Mouse (Mus musculus) liver, embryonic 16.5 days (tissue): ENCODE measurements around the gene Ankrd12. TPM values are rescaled to one million over a fixed set of nuclear protein-coding genes. Genes with fewer than 3 reads are reported as not detected.

Source experiments
- ATAC-seq: fragments of 200-750 bp; cut with Nextera tagmentation; 2 replicates; pipeline ENCODE4 v1.8.0; 2017; ENCODE audit warnings: low read depth, mild to moderate bottlenecking, moderate number of reproducible peaks, moderate library complexity
- H3K27ac ChIP-seq: fragments of 300-500 bp; sonication (generic); 2 replicates; pipeline ENCODE4 v1.5.1; 2014; ENCODE audit warnings: mild to moderate bottlenecking, low read length
- H3K27me3 ChIP-seq: fragments of 300-500 bp; sonication (generic); 2 replicates; pipeline ENCODE4 v1.6.1; 2014; ENCODE audit warnings: low read depth, low read length, mixed read lengths; ENCODE audit not compliant: control insufficient read depth, insufficient read depth
- H3K36me3 ChIP-seq: fragments of 300-500 bp; sonication (generic); 2 replicates; pipeline ENCODE4 v1.6.1; 2014; ENCODE audit warnings: mild to moderate bottlenecking; ENCODE audit not compliant: control insufficient read depth, insufficient read depth
- H3K4me1 ChIP-seq: fragments of 300-500 bp; sonication (generic); 2 replicates; pipeline ENCODE4 v1.6.1; 2014; ENCODE audit warnings: low read depth, low read length, mixed read lengths; ENCODE audit not compliant: control insufficient read depth
- H3K4me2 ChIP-seq: fragments of 300-500 bp; sonication (generic); 2 replicates; pipeline ENCODE4 v1.6.1; 2014; ENCODE audit warnings: low read depth, low read length, mixed read lengths
- H3K4me3 ChIP-seq: fragments of 300-500 bp; sonication (generic); 2 replicates; pipeline ENCODE4 v1.5.1; 2014; ENCODE audit warnings: low read depth, mild to moderate bottlenecking, low read length
- H3K9ac ChIP-seq: fragments of 300-500 bp; sonication (generic); 2 replicates; pipeline ENCODE4 v1.6.1; 2014; ENCODE audit warnings: low read depth, low read length
- H3K9me3 ChIP-seq: fragments of 300-500 bp; sonication (generic); replicated peaks from 2 replicates; pipeline ENCODE4 v1.6.1; 2016; ENCODE audit warnings: low read length; ENCODE audit not compliant: control insufficient read depth
- WGBS: fragments of 180-500 bp; shearing (Covaris S2); extraction: QIAGEN DNeasy Blood & Tissue Kit; methylation state at CpG from one replicate; pipeline ENCODE4 v1.1.7; 2014; ENCODE audit not compliant: insufficient replicate concordance; 5-methylcytosine and 5-hydroxymethylcytosine counted together
- polyA plus RNA-seq: library from polyadenylated mRNA; unstranded; fragments of >200 nt; fragmentation: Nextera tagmentation; extraction: Ambion mirVana; gene quantifications from 2 replicates; pipeline ENCODE4 v1.2.1, GENCODE M21; 2015

Gene Ankrd12
- polyA plus RNA-seq, 1 experiment from 2014 or later = 9.1 TPM

DNA sequence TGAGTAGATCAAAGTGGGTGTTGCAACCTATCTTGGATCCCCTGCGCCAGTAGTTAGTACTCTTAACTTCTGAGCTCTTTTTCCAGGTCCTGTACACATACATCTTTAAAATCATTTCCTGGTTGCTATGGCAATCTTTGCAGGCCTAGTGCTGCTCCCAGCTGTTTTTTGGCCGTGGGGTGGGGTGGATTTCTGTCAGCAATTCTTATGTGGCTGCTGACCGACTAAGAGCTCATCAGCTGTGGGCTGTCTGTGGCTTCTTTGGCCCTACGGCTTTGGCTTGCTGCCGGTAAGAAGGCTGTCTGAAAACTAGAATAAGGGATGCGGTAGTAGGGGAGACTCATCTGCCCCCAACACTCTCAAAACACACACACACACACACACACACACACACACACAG lies 33.9 kb upstream of the Ankrd12 start:
- Histone ChIP-seq H3K4me1 (peaks cover 20% of the 10 kb centered on the region), H3K4me3 (peak overlapping the region; percentile 93), H3K9ac (peak overlapping the region; percentile 80), H3K36me3 (peaks cover 7% of the 10 kb centered on the region), H3K27ac (peak overlapping the region; percentile 60), H3K4me2 (peak overlapping the region; percentile 75), H3K9me3 (no peaks in the 10 kb centered on the region), H3K27me3 (no peaks in the 10 kb centered on the region)
- 23% methylated on average over 6 of the region's 6 CpGs for WGBS
- ATAC-seq = no peak

- H3K27ac ChIP-seq = no peak overlapping the region
- WGBS = 67% methylated on average over 4 of the region's 4 CpGs
- ATAC-seq = no peak
These were observed 31.3 kb upstream of the Ankrd12 start for GRCm38 (mm10) chr17:66108198-66108597.

GRCm38 (mm10) chr17:66107466-66107865 lies 30.6 kb upstream of the Ankrd12 start:
- ATAC-seq = no peak
- WGBS = 64% methylated on average over 8 of the region's 8 CpGs
- Histone ChIP-seq H3K9ac (no peak overlapping the region), H3K4me1 (peaks cover 19% of the 10 kb centered on the region), H3K27me3 (no peaks in the 10 kb centered on the region), H3K9me3 (no peaks in the 10 kb centered on the region), H3K36me3 (no peaks in the 10 kb centered on the region), H3K4me2 (no peak overlapping the region), H3K4me3 (no peak overlapping the region), H3K27ac (no peak overlapping the region; the same call in 1 of the 2 replicates)

More at GRCm38 (mm10) chr17:66108198-66108597, 31.3 kb upstream of the Ankrd12 start:
- no peak overlapping the region for H3K9ac ChIP-seq
- H3K4me3 ChIP-seq = no peak overlapping the region
- H3K4me1 ChIP-seq = peaks cover 20% of the 10 kb centered on the region
- H3K4me2 ChIP-seq = no peak overlapping the region
- H3K9me3 ChIP-seq = no peaks in the 10 kb centered on the region
- H3K27me3 ChIP-seq = no peaks in the 10 kb centered on the region
- no peaks in the 10 kb centered on the region for H3K36me3 ChIP-seq

- Histone ChIP-seq H3K27me3 (no peaks in the 10 kb centered on the region), H3K27ac (no peak overlapping the region), H3K4me2 (no peak overlapping the region), H3K4me1 (peaks cover 14% of the 10 kb centered on the region), H3K9ac (no peak overlapping the region), H3K4me3 (no peak overlapping the region), H3K36me3 (no peaks in the 10 kb centered on the region), H3K9me3 (no peaks in the 10 kb centered on the region)
- no peak for ATAC-seq
- 41% methylated on average over 10 of the region's 10 CpGs for WGBS
These were observed 29.8 kb upstream of the Ankrd12 start for GRCm38 (mm10) chr17:66106601-66107267.

DNA sequence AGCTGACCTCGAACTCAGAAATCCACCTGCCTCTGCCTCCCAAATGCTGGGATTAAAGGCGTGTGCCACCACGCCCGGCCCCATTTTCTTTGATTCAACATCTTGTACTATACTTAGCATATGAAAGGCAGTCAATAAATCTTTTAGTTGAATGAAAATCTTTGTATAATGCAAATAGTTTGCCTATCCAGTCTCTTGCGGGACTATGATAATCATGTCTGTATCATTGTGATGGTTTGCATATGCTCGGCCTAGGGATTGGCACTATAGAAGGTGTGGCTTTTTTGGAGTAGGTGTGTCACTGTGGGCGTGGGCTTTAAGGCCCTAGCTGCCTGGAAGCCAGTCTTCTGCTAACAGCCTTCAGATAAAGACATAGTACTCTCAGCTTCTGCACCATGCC lies 27.2 kb upstream of the Ankrd12 start:
- Histone ChIP-seq H3K4me1 (peaks cover 13% of the 10 kb centered on the region), H3K9me3 (no peaks in the 10 kb centered on the region), H3K27ac (no peak overlapping the region), H3K9ac (no peak overlapping the region), H3K27me3 (no peaks in the 10 kb centered on the region), H3K4me2 (no peak overlapping the region), H3K4me3 (no peak overlapping the region), H3K36me3 (no peaks in the 10 kb centered on the region)
- 71% methylated on average over 7 of the region's 7 CpGs for WGBS
- ATAC-seq = no peak

DNA sequence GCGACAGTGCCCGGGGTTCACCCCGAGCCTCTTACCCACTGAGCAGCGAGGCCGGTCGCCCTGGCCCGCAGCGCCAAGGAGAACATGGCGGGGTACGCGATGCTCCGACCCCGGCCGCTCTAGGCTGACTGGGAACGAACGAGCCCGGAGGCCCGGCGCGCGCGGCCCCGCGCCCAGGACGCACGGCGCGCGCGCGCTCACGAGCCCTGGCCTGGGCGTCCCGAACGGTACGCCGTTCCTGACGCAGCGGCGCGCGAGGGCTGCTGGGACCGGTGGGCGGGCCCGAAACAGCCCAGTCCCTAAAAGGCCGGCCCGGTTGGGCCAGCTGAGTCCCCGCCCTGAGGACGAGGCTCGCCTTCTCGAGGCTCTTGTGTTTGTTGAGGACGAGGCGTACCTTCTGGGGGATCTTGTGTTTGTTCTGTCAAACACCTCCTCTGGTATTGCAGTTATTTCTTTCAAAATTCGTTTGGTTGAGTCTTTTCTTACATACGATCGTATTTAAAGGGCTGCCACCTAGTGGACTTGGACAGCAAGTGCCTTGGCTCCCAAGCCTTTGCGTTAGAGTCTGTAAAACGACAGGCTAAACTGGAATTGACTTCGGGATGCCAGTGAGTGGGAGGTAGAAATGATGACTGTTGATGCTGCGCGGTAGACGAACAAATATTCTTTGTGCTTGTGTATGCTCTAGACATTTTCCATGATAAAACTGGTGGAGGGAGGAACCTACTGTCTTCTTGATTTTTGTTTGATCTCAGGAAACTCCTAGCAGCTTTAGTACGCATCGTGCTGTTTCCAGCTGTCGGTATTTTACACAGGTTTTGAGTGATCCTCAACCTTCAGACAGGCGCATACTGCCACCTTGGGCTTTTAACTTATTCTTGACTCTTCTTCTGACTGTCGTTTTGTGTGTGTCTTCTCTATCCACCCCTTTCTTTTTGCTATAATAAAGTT lies 24.8 kb upstream of the Ankrd12 start, which contains the start of gene Ndufv2:
Ndufv2 (minus strand) TSS at position 180 of the 951 bp plus-strand sequence.
- Histone ChIP-seq H3K9ac (peak within 1 kb of the TSS; percentile 98), H3K36me3 (no peaks in the 10 kb centered on the region), H3K4me1 (peaks cover 13% of the 10 kb centered on the region), H3K27ac (peak within 1 kb of the TSS; percentile 98), H3K4me3 (peak within 1 kb of the TSS; percentile 97), H3K4me2 (peak within 1 kb of the TSS; percentile 86), H3K9me3 (no peaks in the 10 kb centered on the region), H3K27me3 (no peaks in the 10 kb centered on the region)
- peak; percentile 99 for ATAC-seq
- under 1% methylated on average over 67 of the region's 67 CpGs for WGBS

DNA sequence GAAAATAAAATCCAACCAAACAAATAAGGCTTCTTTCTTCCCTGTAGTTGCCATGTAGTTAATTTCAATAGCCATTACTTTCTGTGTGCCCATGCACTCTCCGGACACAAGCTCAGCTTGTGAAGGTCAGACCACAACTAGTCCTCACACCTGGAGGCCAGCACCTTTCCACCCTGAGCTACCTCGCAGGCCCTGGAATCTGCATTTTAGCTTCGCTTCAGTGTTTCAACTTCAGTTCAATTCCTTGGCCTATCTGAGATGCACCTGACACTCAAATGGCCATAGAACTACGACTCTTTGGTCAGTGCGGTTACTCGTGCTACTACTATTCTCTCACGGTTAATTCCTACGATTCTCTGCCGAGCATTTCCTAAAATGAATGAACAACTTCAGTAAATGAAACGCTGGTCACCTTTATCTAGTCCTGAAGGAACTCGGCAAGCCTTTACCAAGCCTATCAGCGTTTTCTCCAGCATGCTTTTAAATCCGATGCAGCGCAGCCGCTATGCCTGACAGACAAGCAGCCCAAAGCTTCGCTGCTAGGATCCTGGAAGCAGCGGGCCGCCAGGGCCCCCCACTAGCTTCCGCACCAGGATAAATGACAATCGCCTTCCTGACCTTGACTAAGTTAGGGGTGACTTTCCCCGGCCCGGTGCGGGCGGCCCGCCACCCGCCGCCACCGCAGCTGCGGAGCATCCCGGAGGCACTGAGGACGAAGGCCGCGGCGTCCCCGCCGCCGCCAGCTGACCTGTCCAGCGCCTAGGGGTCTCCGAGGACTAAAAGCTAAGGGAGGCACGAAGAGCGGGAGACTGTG lies 23.9 kb upstream of the Ankrd12 start:
- Histone ChIP-seq H3K4me2 (peak overlapping the region; percentile 86), H3K4me1 (peaks cover 13% of the 10 kb centered on the region), H3K9me3 (no peaks in the 10 kb centered on the region), H3K27me3 (no peaks in the 10 kb centered on the region), H3K4me3 (peak overlapping the region; percentile 97), H3K36me3 (no peaks in the 10 kb centered on the region; the same call in 1 of the 2 replicates), H3K9ac (peak overlapping the region; percentile 98), H3K27ac (peak overlapping the region; percentile 91)
- under 1% methylated on average over 41 of the region's 41 CpGs for WGBS
- peak; percentile 18 for ATAC-seq

DNA sequence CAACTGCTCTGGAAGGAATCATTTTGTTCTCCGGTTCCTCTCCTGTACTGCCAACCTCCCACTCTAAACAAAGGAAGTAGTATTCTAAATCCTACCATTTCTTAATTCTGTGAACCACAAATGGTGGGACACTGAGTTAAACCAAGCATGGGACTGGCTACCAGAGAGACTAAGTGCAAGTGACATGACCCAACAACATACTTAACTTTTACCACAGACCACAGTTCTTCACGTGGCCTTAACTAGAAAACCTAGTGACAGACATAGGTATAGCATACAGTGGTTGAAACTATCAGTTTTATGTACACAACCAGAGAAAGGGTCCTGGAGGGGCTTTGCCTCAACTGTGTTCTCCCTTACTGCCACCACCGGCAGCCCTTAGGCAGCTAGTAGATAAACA lies 15.8 kb upstream of the Ankrd12 start:
- Histone ChIP-seq H3K4me2 (no peak overlapping the region), H3K27ac (no peak overlapping the region), H3K36me3 (peaks cover 4% of the 10 kb centered on the region), H3K9ac (no peak overlapping the region), H3K4me3 (no peak overlapping the region), H3K9me3 (no peaks in the 10 kb centered on the region), H3K27me3 (no peaks in the 10 kb centered on the region), H3K4me1 (no peaks in the 10 kb centered on the region)
- WGBS = 72% methylated on average over 3 of the region's 3 CpGs
- ATAC-seq = no peak
